Mouse (Mus musculus) T-helper 1 cell (primary cell): ENCODE data around the gene C1ql1.

Experiments used
- in situ Hi-C: fragments of 300-600 bp; cut with MboI, MseI; formaldehyde crosslinking; loops from one replicate; pipeline ENCODE4 v1.15.1; 2025; ENCODE audit warnings: high pct_unique_total_duplicates

C1ql1 gene

DNA sequence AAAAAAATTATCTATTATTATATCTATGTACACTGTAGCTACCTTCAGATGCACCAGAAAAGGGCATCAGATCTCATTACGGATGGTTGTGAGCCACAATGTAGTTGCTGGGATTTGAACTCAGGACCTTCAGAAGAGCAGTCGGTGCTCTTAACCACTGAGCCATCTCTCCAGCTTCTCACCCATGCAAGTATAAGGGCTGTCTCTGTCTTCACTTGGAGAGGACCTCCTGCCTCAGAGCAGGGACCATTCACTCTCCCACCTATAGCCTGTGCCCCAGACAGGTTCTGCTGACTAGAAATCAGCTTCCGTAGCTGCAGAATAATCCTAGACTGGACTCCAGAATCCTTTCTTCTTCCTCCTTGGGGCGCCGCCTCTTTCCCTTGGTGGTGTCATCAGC lies 44.4 kb downstream of the C1ql1 start:
- in situ Hi-C loops = no loop called here

DNA sequence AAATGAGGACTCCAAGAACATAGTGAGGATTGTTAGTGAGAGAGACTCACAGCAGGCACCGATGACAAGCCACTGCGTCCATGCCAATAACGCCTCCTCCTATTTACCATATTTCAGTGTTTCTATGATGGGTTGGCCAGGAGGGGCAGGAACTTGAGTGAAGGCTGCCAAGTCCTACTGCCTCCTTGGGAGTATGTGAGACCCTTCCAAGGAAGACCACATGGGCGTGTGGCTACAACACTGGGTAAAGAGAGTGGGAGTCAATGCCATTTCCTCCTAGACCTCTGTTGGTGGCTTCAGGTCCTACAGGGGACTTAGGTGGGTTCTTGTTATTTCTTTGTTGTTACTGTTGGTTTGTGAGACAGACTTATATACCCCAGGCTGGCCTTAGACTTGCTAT lies 45.3 kb downstream of the C1ql1 start:
- in situ Hi-C loops = no loop called here

GRCm38 (mm10) chr11:102900763-102901162 lies 45.7 kb downstream of the C1ql1 start, which contains the start of gene Gfap:
Gfap (minus strand) TSS chr11:102900912.
- in situ Hi-C loops = no loop called here

- in situ Hi-C loops = loop anchor here (5.0 kb wide), 1 partner anchor 94 kb away; no protein-coding TSS in a partner anchor
Observed at GRCm38 (mm10) chr11:102898408-102898807, 48.1 kb downstream of the C1ql1 start.

- in situ Hi-C loops = loop anchor here (5.0 kb wide), 1 partner anchor 96 kb away; no protein-coding TSS in a partner anchor
Observed at GRCm38 (mm10) chr11:102896641-102897040, 49.8 kb downstream of the C1ql1 start.

- in situ Hi-C loops = loop anchor here (5.0 kb wide), 1 partner anchor 97 kb away; no protein-coding TSS in a partner anchor
Observed at GRCm38 (mm10) chr11:102895779-102896178, 50.7 kb downstream of the C1ql1 start.

DNA sequence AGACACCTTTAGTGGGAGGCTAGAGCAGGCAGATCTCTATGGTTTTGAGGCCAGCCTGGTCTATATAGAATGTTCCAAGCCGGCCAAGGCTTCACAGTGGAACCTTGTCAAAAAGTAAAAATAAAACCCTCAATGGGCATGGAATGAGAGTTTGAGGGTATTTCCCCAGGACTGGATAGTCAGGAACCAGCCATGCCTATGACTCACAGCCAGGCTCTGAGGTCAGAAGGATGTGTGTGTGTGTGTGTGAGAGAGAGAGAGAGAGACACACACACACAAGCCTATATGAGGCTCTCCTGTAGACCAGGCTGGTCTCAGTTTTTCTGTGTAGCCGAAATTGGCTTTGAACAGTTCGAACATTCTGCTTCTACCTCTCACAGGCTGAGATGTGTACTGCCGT lies 51.8 kb downstream of the C1ql1 start:
- in situ Hi-C loops = loop anchor here (5.0 kb wide), 1 partner anchor 98 kb away; no protein-coding TSS in a partner anchor

- in situ Hi-C loops = no loop called here
Observed at GRCm38 (mm10) chr11:102893015-102893651, 53.4 kb downstream of the C1ql1 start.

DNA sequence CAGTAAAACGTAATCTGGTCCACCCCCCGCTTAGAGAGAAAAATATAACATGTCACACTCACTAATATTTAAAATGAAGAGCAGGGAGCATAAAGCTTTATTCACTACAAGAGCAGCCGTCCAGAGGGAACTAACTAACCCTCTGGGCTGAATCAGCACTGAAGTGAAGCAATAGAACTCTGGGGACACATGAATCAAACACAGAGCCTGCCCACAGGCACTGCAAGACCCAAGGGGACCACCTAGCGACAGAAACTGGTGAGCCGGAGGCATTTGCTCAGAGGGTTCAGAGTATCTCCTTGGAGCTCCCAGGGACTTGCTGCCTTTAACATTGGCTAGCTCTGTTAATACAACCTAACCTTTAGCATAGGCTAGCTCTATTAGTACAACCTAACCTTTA lies 56.4 kb downstream of the C1ql1 start:
- in situ Hi-C loops = no loop called here
